Mouse (Mus musculus) kidney, adult 2 months (tissue): Measurements from ENCODE around the gene Nfia.

Source experiments
- CTCF ChIP-seq: fragments of 200-500 bp; conservative IDR thresholded peaks from 2 replicates; pipeline ENCODE4 v1.5.1; 2011; ENCODE audit warnings: low read depth, mild to moderate bottlenecking, control low read depth, low read length, moderate library complexity, mixed read lengths; ENCODE audit not compliant: insufficient read depth, insufficient read length
- POLR2A ChIP-seq: fragments of 200-500 bp; IDR thresholded peaks from one replicate; pipeline ENCODE4 v1.6.1; 2011; ENCODE audit warnings: low read depth, low read length, control low read depth

DNA sequence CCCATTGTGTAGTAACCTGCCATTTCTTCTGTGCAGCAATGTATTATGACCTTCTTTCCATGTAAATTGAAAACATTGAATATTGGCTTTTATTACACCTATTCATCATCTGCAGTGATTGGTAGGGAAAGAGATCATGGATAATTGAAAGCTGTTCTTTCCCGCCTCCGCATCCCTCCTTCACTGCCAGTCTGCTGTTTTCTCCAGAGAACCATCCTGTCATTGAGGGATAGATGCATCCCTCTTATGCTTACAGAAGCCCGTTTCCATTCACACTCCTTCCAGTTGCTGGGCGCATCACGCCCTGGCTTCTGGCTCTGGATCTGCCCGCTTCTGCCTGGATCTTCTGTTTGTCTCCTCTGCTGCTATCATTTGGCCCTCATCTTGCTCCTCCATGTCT is 312.5 kb downstream of the Nfia start:
- no peak for TF ChIP-seq CTCF
- no peak for TF ChIP-seq POLR2A
